Mouse (Mus musculus): ENCODE data around the gene Rab10. TPM values are rescaled to one million over a fixed set of nuclear protein-coding genes. Genes with fewer than 3 reads are reported as not detected.

Gene Rab10
- polyA plus RNA-seq, 1 experiment from 2014 or later, result 45.7 TPM

- WGBS (ENCODE audit: insufficient replicate concordance), result 81% methylated on average over 5 of the region's 5 CpGs
Measured at GRCm38 (mm10) chr12:3237799-3238198, 72.0 kb downstream of the Rab10 start.

GRCm38 (mm10) chr12:3236831-3237681 lies 72.7 kb downstream of the Rab10 start:
- Histone ChIP-seq H3K9me3 (replicated peaks) (peaks cover 8% of the 10 kb centered on the region; the same call in 1 of the 2 replicates), H3K4me2 (peak overlapping the region; percentile 83; the same call in 1 of the 2 replicates), H3K27ac (replicated peaks) (no peak overlapping the region), H3K27me3 (no peaks in the 10 kb centered on the region), H3K4me3 (replicated peaks) (no peak overlapping the region), H3K36me3 (replicated peaks) (peaks cover 43% of the 10 kb centered on the region), H3K4me1 (replicated peaks) (peaks cover 23% of the 10 kb centered on the region), H3K9ac (no peak overlapping the region)
- no peak for ATAC-seq (ENCODE audit: insufficient read depth)
- WGBS (ENCODE audit: insufficient replicate concordance), result 84% methylated on average over 12 of the region's 12 CpGs

More at GRCm38 (mm10) chr12:3237799-3238198, 72.0 kb downstream of the Rab10 start:
- no peak overlapping the region for H3K9ac ChIP-seq
- peaks cover 8% of the 10 kb centered on the region; the same call in 1 of the 2 replicates for H3K9me3 ChIP-seq (replicated peaks)
- peaks cover 43% of the 10 kb centered on the region for H3K36me3 ChIP-seq (replicated peaks)
- H3K4me3 ChIP-seq (replicated peaks), result no peak overlapping the region
- H3K4me1 ChIP-seq (replicated peaks), result peaks cover 23% of the 10 kb centered on the region
- no peaks in the 10 kb centered on the region for H3K27me3 ChIP-seq
- no peak for ATAC-seq (ENCODE audit: insufficient read depth)
- no peak overlapping the region for H3K27ac ChIP-seq (replicated peaks)
- H3K4me2 ChIP-seq, result no peak overlapping the region

- H3K9ac ChIP-seq, result no peak overlapping the region
- H3K4me2 ChIP-seq, result peak overlapping the region; percentile 83
- no peak for ATAC-seq (ENCODE audit: insufficient read depth)
- peaks cover 43% of the 10 kb centered on the region for H3K36me3 ChIP-seq (replicated peaks)
- peaks cover 8% of the 10 kb centered on the region; the same call in 1 of the 2 replicates for H3K9me3 ChIP-seq (replicated peaks)
- H3K4me3 ChIP-seq (replicated peaks), result peak overlapping the region; percentile 70
- H3K4me1 ChIP-seq (replicated peaks), result peaks cover 23% of the 10 kb centered on the region
- peak overlapping the region; percentile 85; the same call in 1 of the 2 replicates for H3K27ac ChIP-seq (replicated peaks)
- WGBS (ENCODE audit: insufficient replicate concordance), result 63% methylated on average over 14 of the region's 14 CpGs
- no peaks in the 10 kb centered on the region for H3K27me3 ChIP-seq
Measured at GRCm38 (mm10) chr12:3236163-3236641, 73.6 kb downstream of the Rab10 start.

GRCm38 (mm10) chr12:3235646-3236161 lies 74.1 kb downstream of the Rab10 start:
- Histone ChIP-seq H3K27ac (replicated peaks) (peak overlapping the region; percentile 85), H3K36me3 (replicated peaks) (peaks cover 41% of the 10 kb centered on the region), H3K27me3 (no peaks in the 10 kb centered on the region), H3K9me3 (replicated peaks) (peaks cover 8% of the 10 kb centered on the region; the same call in 1 of the 2 replicates), H3K4me1 (replicated peaks) (peaks cover 23% of the 10 kb centered on the region), H3K4me2 (peak overlapping the region; percentile 83), H3K4me3 (replicated peaks) (peak overlapping the region; percentile 70), H3K9ac (peak overlapping the region; percentile 45; the same call in 1 of the 2 replicates)
- ATAC-seq (ENCODE audit: insufficient read depth), result peak; percentile 82
- 18% methylated on average over 39 of the region's 39 CpGs for WGBS (ENCODE audit: insufficient replicate concordance)

- H3K27ac ChIP-seq (replicated peaks), result peak overlapping the region; percentile 85
- H3K9me3 ChIP-seq (replicated peaks), result peaks cover 8% of the 10 kb centered on the region; the same call in 1 of the 2 replicates
- H3K4me3 ChIP-seq (replicated peaks), result peak overlapping the region; percentile 70
- no peaks in the 10 kb centered on the region for H3K27me3 ChIP-seq
- WGBS (ENCODE audit: insufficient replicate concordance), result 27% methylated on average over 36 of the region's 36 CpGs
- peaks cover 23% of the 10 kb centered on the region for H3K4me1 ChIP-seq (replicated peaks)
- H3K36me3 ChIP-seq (replicated peaks), result peaks cover 35% of the 10 kb centered on the region
- ATAC-seq (ENCODE audit: insufficient read depth), result peak; percentile 89
- H3K4me2 ChIP-seq, result peak overlapping the region; percentile 83
- H3K9ac ChIP-seq, result peak overlapping the region; percentile 45; the same call in 1 of the 2 replicates
Measured at GRCm38 (mm10) chr12:3235124-3235631, 74.6 kb downstream of the Rab10 start.

GRCm38 (mm10) chr12:3234061-3234460 lies 75.7 kb downstream of the Rab10 start:
- peaks cover 24% of the 10 kb centered on the region for H3K36me3 ChIP-seq (replicated peaks)
- no peaks in the 10 kb centered on the region for H3K27me3 ChIP-seq
- no peak overlapping the region for H3K4me3 ChIP-seq (replicated peaks)
- no peak overlapping the region for H3K4me2 ChIP-seq
- no peak overlapping the region for H3K9ac ChIP-seq
- H3K9me3 ChIP-seq (replicated peaks), result peaks cover 8% of the 10 kb centered on the region; the same call in 1 of the 2 replicates
- peaks cover 23% of the 10 kb centered on the region for H3K4me1 ChIP-seq (replicated peaks)
- no peak overlapping the region for H3K27ac ChIP-seq (replicated peaks)
- 85% methylated on average over 1 of the region's 1 CpGs for WGBS (ENCODE audit: insufficient replicate concordance)
- no peak for ATAC-seq (ENCODE audit: insufficient read depth)

- Histone ChIP-seq H3K9me3 (replicated peaks) (no peaks in the 10 kb centered on the region), H3K27ac (replicated peaks) (no peak overlapping the region), H3K9ac (no peak overlapping the region), H3K4me2 (no peak overlapping the region), H3K27me3 (no peaks in the 10 kb centered on the region), H3K4me1 (replicated peaks) (no peaks in the 10 kb centered on the region), H3K36me3 (replicated peaks) (no peaks in the 10 kb centered on the region), H3K4me3 (replicated peaks) (no peak overlapping the region)
- WGBS (ENCODE audit: insufficient replicate concordance), result 46% methylated on average over 2 of the region's 2 CpGs
- no peak for ATAC-seq (ENCODE audit: insufficient read depth)
Measured at GRCm38 (mm10) chr12:3223352-3223751, 86.4 kb downstream of the Rab10 start.

GRCm38 (mm10) chr12:3210181-3210580 lies 99.6 kb downstream of the Rab10 start:
- H3K4me3 ChIP-seq (replicated peaks), result no peak overlapping the region
- H3K9me3 ChIP-seq (replicated peaks), result no peaks in the 10 kb centered on the region
- WGBS (ENCODE audit: insufficient replicate concordance), result 43% methylated on average over 2 of the region's 2 CpGs
- no peak overlapping the region for H3K4me2 ChIP-seq
- H3K9ac ChIP-seq, result no peak overlapping the region
- no peaks in the 10 kb centered on the region for H3K27me3 ChIP-seq
- H3K4me1 ChIP-seq (replicated peaks), result no peaks in the 10 kb centered on the region
- ATAC-seq (ENCODE audit: insufficient read depth), result no peak
- no peak overlapping the region for H3K27ac ChIP-seq (replicated peaks)
- no peaks in the 10 kb centered on the region for H3K36me3 ChIP-seq (replicated peaks)

- Histone ChIP-seq H3K36me3 (replicated peaks) (no peaks in the 10 kb centered on the region), H3K9ac (no peak overlapping the region), H3K27ac (replicated peaks) (no peak overlapping the region), H3K4me2 (no peak overlapping the region), H3K4me1 (replicated peaks) (no peaks in the 10 kb centered on the region), H3K4me3 (replicated peaks) (no peak overlapping the region), H3K27me3 (no peaks in the 10 kb centered on the region), H3K9me3 (replicated peaks) (no peaks in the 10 kb centered on the region)
- ATAC-seq (ENCODE audit: insufficient read depth), result no peak
- 28% methylated on average over 1 of the region's 1 CpGs for WGBS (ENCODE audit: insufficient replicate concordance)
Measured at GRCm38 (mm10) chr12:3209163-3209562, 100.6 kb downstream of the Rab10 start.
